Mouse (Mus musculus) neural tube, embryonic 12.5 days (tissue): ENCODE results near the gene Dcps. TPM values are rescaled to one million over a fixed set of nuclear protein-coding genes. Genes with fewer than 3 reads are reported as not detected.

Experiments used
- ATAC-seq: fragments of 200-750 bp; cut with Nextera tagmentation; 2 replicates; pipeline ENCODE4 v1.8.0; 2017; ENCODE audit warnings: low read depth, mild to moderate bottlenecking, moderate TSS enrichment, moderate library complexity; ENCODE audit not compliant: low FRiP score
- H3K27ac ChIP-seq: fragments of 300-500 bp; sonication (generic); 2 replicates; pipeline ENCODE4 v1.5.1; 2016
- H3K27me3 ChIP-seq: fragments of 300-500 bp; sonication (generic); replicated peaks from 2 replicates; pipeline ENCODE4 v1.6.1; 2016; ENCODE audit warnings: mild to moderate bottlenecking
- H3K36me3 ChIP-seq: fragments of 300-500 bp; sonication (generic); 2 replicates; pipeline ENCODE4 v1.6.1; 2016; ENCODE audit warnings: mild to moderate bottlenecking
- H3K4me1 ChIP-seq: fragments of 300-500 bp; sonication (generic); 2 replicates; pipeline ENCODE4 v1.6.1; 2016
- H3K4me2 ChIP-seq: fragments of 300-500 bp; sonication (generic); replicated peaks from 2 replicates; pipeline ENCODE4 v1.6.1; 2016; ENCODE audit warnings: mild to moderate bottlenecking
- H3K4me3 ChIP-seq: fragments of 300-500 bp; sonication (generic); 2 replicates; pipeline ENCODE4 v1.5.1; 2016
- H3K9ac ChIP-seq: fragments of 300-500 bp; sonication (generic); 2 replicates; pipeline ENCODE4 v1.6.1; 2016; ENCODE audit warnings: mild to moderate bottlenecking
- H3K9me3 ChIP-seq: fragments of 300-500 bp; sonication (generic); 2 replicates; pipeline ENCODE4 v1.6.1; 2016; ENCODE audit warnings: mild to moderate bottlenecking
- WGBS: fragments of 180-500 bp; shearing (Covaris S2); methylation state at CpG from one replicate; pipeline ENCODE4 v1.1.7; 2016; 5-methylcytosine and 5-hydroxymethylcytosine counted together
- polyA plus RNA-seq: library from polyadenylated mRNA; unstranded; fragments of >200 nt; fragmentation: Nextera tagmentation; extraction: Ambion mirVana; gene quantifications from 2 replicates; pipeline ENCODE4 v1.2.1, GENCODE M21; 2016

The Dcps gene
- polyA plus RNA-seq, 1 experiment from 2014 or later, result 71.7 TPM

DNA sequence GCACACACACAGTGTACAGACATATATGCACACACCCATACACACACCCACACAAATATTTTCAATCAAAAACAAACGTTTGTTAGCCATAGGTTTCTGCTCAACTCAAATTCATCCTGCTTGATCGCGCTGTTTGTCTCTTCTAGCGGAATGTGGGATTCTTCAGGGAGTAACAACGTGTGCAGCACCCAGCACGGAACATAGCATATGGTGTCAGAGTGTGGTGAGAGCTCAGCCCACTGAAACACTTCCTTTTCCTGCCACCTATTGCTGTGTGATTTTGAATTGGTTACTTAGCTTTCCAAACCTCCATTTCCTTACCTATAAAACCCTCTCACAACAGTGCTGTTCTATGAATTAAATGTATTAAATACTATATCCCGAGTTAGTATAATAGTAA, 5.8 kb downstream of the Dcps start:
- Histone ChIP-seq H3K9me3 (no peaks in the 10 kb centered on the region), H3K27me3 (no peaks in the 10 kb centered on the region), H3K27ac (no peak overlapping the region), H3K9ac (no peak overlapping the region), H3K4me3 (no peak overlapping the region), H3K4me2 (no peak overlapping the region), H3K36me3 (peaks cover 10% of the 10 kb centered on the region), H3K4me1 (peaks cover 17% of the 10 kb centered on the region; the same call in 1 of the 2 replicates)
- WGBS, result 90% methylated on average over 7 of the region's 7 CpGs
- no peak for ATAC-seq

DNA sequence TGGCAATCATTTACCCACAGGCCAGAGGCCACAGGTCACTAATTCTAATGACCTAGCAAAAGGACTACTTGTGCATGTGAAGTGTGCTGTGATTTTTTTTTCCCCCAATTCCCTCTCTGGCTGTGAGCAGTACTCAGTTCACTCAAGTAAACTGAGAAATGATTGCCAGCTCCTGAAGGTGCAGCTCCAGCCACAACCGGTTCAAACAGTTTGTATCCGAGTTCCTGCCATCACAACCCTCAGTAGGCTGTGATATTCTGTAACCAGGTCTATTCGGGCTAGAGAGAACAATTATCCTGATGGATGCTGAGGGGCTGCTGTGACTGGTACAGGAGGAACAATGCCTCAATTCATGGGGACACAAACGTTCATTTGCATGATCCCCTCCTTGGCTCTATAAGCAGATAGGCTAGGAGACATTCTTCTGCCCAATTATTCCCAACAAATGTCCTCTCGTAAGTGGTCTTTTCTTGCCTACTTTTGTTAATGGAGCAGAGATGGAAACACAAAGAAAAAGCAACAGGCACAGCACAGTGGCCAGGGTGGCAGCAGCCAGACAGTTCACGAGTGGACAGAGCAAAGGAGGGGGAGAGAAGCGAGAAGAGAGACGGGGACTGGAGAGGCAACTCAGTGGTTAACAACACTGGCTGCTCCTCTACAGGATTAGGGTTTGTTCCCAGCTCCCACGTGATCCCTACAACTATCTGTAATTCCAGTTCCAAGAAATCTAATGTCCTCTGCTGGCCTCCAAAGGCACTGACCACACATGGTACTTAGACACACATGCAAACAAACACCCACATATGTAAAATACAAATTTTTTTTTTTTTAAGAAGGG, 8.8 kb downstream of the Dcps start:
- Histone ChIP-seq H3K4me1 (peaks cover 9% of the 10 kb centered on the region; the same call in 1 of the 2 replicates), H3K9ac (no peak overlapping the region), H3K36me3 (peaks cover 13% of the 10 kb centered on the region), H3K9me3 (no peaks in the 10 kb centered on the region), H3K4me2 (peak overlapping the region; percentile 18; the same call in 1 of the 2 replicates), H3K4me3 (no peak overlapping the region), H3K27ac (no peak overlapping the region), H3K27me3 (no peaks in the 10 kb centered on the region)
- ATAC-seq, result peak; percentile 65
- WGBS, result 23% methylated on average over 9 of the region's 9 CpGs

DNA sequence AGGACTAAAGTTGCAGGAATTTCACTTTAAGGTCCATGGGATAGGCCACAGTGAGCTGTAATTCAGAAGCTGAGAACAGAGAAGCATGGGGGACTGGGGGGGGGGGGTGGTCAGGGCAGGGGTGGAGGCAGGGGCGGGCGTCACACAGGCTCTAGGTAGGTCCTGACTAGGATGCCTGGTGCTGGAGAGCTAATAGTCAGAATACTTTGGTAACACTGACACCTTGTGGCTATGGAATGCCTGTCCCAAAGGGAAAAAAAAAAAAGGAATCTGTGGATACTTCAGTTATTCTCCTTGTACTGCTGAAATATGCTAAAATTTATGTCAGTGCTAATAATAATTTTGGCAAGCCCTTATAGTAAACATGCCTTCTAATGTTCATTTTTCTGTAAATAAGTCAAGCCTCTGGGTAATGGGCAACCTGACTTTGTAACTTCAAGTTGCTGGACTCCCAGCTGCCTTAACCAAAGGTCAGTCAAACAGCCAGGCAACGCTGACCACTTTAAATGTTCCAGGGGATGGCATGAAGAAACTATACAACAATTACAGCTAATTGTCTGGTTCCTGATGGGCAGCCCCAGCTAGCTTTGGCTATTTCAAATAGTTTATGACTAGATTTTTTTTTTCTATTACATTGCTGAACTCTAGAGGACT, 9.6 kb downstream of the Dcps start:
- Histone ChIP-seq H3K27ac (no peak overlapping the region), H3K4me3 (no peak overlapping the region), H3K4me1 (peaks cover 9% of the 10 kb centered on the region; the same call in 1 of the 2 replicates), H3K36me3 (peaks cover 13% of the 10 kb centered on the region), H3K27me3 (no peaks in the 10 kb centered on the region), H3K4me2 (no peak overlapping the region), H3K9me3 (no peaks in the 10 kb centered on the region), H3K9ac (no peak overlapping the region)
- WGBS, result 40% methylated on average over 3 of the region's 3 CpGs
- peak; percentile 42; the same call in 1 of the 2 replicates for ATAC-seq

DNA sequence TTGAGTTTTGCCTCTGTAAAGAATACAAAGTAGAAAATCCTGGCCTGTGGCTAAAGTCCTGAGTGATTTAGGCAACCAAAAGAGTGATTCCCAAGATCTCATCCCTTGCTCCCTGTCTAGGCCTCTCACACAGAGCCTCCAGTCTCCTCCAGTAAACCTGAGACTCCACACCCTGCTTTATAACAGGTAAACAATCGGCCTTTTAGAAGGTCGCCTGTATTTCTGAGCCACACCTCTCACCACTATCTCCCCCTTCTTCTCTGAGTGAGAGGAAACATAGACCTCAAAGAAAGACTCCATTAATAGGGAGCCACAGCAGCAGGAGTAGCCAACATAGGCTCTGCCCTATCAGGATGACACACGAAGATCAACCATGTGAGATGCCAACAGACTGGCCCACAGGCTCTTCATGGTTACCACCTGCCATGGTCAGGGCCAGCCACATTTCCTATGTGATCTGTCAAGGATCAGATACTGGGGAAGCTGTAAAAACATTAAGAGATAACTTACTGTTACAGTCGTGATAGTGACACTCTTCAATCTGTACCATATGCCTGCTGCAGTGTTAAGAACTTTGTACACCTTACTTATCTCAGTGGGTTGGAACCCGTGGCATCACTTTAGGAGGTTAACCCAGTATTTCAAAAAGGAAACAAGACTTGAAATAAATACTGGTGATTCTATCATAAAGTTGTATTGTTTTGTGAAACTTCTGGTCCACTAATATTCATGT, 11.6 kb downstream of the Dcps start:
- H3K4me1 ChIP-seq, result peaks cover 9% of the 10 kb centered on the region; the same call in 1 of the 2 replicates
- H3K4me2 ChIP-seq, result no peak overlapping the region
- 88% methylated on average over 5 of the region's 5 CpGs for WGBS
- no peaks in the 10 kb centered on the region for H3K27me3 ChIP-seq
- no peak overlapping the region for H3K27ac ChIP-seq
- ATAC-seq, result no peak
- no peak overlapping the region for H3K4me3 ChIP-seq
- 0 out of 2 replicates have a peak, but pooled peaks cover 3% of the 10 kb centered on the region for H3K36me3 ChIP-seq
- H3K9me3 ChIP-seq, result no peaks in the 10 kb centered on the region
- no peak overlapping the region for H3K9ac ChIP-seq

DNA sequence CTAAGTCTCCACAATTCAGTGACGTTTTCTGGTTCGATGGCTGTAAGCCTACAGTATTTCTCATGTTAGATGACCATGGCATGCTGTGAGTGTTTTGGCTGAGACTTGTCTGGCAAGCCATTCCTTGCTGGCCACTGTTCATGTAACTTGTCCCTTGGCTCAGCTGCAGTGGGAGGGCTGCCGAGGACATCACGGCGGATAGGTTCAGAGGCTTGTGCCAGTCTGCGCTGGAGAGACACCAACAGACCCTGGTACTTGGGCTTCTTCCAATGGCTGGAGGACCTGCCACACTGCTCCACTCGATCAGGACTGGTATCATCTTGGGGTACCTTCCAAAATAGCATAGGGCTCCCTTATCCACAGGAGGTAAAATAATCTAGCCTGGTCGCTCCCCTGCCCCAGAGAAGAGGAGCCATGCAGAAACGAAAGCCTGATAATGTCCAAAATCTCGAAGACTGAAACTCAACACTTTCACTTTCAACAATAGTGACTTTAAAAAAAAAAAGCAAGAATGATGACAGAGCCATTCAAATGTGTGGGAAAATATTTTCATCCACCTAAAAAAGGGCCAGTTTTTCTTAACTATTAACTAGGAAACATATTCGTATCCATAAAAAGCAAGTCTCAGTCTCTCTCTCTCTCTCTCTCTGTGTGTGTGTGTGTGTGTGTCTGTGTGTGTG, 12.7 kb downstream of the Dcps start:
- H3K4me2 ChIP-seq, result no peak overlapping the region

DNA sequence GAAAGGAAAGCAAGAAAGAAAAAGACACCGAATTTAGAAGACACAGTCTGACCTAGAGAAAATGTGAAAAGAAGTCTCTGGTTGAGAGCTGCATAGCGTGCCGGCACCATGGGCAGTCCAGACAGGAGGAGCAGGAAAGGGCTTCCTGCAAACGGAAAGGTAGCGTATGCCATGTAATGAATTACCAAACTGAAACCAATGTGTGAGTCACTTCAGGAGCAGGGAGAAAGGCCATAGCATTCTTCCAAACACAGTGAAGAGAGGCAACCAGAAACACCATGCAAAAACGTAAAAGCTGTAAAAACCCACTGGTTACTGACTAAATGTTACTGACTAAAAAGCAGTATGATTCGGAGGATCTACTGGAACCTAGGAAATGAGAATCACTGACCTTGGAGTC, 14.1 kb downstream of the Dcps start:
- H3K4me2 ChIP-seq, result no peak overlapping the region
- H3K36me3 ChIP-seq, result 0 out of 2 replicates have a peak, but pooled peaks cover 3% of the 10 kb centered on the region
- 88% methylated on average over 7 of the region's 7 CpGs for WGBS
- H3K4me1 ChIP-seq, result no peaks in the 10 kb centered on the region
- no peaks in the 10 kb centered on the region for H3K27me3 ChIP-seq
- no peak overlapping the region for H3K4me3 ChIP-seq
- no peak overlapping the region for H3K9ac ChIP-seq
- H3K27ac ChIP-seq, result no peak overlapping the region
- no peaks in the 10 kb centered on the region for H3K9me3 ChIP-seq
- ATAC-seq, result no peak

More for the DNA sequence above, 12.7 kb downstream of the Dcps start:
- Histone ChIP-seq H3K4me1 (peaks cover 9% of the 10 kb centered on the region; the same call in 1 of the 2 replicates), H3K4me3 (no peak overlapping the region), H3K27ac (no peak overlapping the region), H3K36me3 (0 out of 2 replicates have a peak, but pooled peaks cover 3% of the 10 kb centered on the region), H3K9ac (no peak overlapping the region), H3K27me3 (no peaks in the 10 kb centered on the region), H3K9me3 (no peaks in the 10 kb centered on the region)
- no peak for ATAC-seq
- WGBS, result 95% methylated on average over 11 of the region's 11 CpGs

DNA sequence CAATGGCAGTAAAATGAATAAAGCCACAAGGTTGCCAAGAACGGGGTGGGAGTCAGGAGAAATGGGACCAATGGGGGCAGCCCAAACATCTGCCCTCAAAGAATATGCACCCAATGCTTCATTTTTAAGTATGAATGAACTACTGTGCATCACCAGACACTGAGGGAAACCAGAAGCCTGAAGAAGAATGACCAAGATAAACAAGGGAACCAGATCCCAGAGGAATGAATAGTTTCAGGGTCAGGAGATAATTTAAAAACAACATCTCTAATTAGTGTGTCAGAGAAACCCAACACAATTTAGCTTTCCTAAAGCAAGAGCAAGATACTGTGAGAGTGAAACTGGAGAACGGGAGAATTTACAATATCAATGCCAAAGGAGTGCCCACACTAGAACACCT, 15.2 kb downstream of the Dcps start:
- H3K27ac ChIP-seq, result no peak overlapping the region
- 0 out of 2 replicates have a peak, but pooled peaks cover 3% of the 10 kb centered on the region for H3K36me3 ChIP-seq
- WGBS, result 88% methylated on average over 2 of the region's 2 CpGs
- no peaks in the 10 kb centered on the region for H3K4me1 ChIP-seq
- H3K9ac ChIP-seq, result no peak overlapping the region
- H3K4me2 ChIP-seq, result no peak overlapping the region
- no peak overlapping the region for H3K4me3 ChIP-seq
- no peak for ATAC-seq
- H3K27me3 ChIP-seq, result no peaks in the 10 kb centered on the region
- H3K9me3 ChIP-seq, result no peaks in the 10 kb centered on the region

DNA sequence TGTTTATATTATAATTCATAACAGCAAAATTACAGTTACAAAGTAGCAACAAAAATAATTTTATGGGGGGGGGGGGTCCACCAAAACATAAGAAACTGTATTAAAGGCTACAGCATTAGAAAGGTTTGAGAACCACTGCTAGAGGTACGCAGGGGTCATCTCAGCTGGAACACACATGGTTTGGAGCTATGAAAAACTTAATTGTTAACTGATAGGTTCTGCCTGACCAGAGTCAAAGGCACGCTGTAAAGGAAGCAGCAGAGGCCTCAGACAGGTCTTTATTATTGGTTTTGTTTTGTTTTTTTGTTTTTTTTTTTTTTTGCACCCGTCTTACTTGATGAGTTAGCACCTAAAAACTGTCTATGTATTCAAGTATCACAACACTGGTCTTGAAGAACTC, 17.4 kb downstream of the Dcps start:
- no peak overlapping the region for H3K4me3 ChIP-seq
- WGBS, result 81% methylated on average over 3 of the region's 3 CpGs
- no peak overlapping the region for H3K27ac ChIP-seq
- H3K9me3 ChIP-seq, result no peaks in the 10 kb centered on the region
- no peak for ATAC-seq
- H3K9ac ChIP-seq, result no peak overlapping the region
- no peak overlapping the region for H3K4me2 ChIP-seq
- H3K36me3 ChIP-seq, result 0 out of 2 replicates have a peak, but pooled peaks cover 3% of the 10 kb centered on the region
- H3K4me1 ChIP-seq, result no peaks in the 10 kb centered on the region
- H3K27me3 ChIP-seq, result no peaks in the 10 kb centered on the region

DNA sequence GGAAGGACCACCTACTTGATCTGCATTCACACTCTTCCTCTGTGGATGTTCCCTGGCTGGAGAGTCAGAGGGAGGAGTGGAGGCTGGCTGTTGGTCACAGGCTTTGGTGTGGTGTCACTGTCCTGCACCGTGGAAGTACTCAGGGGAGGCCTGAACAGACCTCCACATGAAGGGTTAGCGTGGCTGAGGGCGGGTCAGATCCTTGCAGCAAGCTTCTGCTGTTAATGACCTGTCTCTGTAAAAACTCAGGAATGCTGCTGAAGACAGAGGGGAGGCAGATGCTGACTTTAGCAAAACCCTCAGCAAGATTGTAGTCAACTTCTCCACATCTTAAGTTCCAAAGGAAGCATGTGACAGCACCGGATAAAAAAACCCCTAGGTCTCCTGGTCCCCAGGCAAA, 19.0 kb downstream of the Dcps start:
- H3K27ac ChIP-seq, result no peak overlapping the region
- ATAC-seq, result no peak
- WGBS, result 86% methylated on average over 4 of the region's 4 CpGs
- no peak overlapping the region for H3K4me2 ChIP-seq
- no peaks in the 10 kb centered on the region for H3K27me3 ChIP-seq
- H3K9me3 ChIP-seq, result no peaks in the 10 kb centered on the region
- H3K4me3 ChIP-seq, result no peak overlapping the region
- H3K9ac ChIP-seq, result no peak overlapping the region
- H3K4me1 ChIP-seq, result no peaks in the 10 kb centered on the region
- no peaks in the 10 kb centered on the region for H3K36me3 ChIP-seq

DNA sequence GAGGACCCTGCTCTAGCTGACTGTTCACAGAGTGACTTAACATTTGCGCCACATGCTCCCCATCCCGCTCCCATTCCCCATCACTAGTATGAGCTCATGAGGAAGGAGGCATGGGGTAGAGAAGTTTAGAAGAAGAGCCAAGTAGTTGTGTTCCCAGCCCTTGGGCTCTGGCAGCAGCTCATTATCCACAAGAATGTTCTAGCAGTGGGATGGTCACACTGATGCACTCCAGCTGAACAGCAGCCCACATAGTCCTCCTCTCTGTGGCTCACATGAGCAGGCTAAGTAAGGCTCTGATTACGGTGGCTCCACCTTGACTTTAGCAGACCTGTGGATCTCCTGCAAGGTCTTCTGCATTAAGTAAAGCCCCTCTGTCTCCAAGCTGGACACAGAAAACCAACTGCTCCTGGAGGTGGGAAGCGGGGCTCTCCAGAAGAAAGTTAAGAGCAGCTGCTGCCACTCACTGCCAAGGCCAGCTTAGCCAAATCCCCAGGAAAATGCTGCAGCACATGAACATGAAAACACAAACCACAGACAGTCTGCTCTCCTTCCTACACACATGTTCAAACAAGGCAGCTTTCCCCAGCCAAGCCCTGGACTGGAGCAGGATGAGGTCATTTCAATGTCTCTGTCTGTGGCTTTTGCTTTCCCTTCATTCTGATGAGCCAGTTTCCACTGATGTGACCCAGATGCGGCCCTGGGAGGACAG, 19.7 kb downstream of the Dcps start:
- H3K9me3 ChIP-seq, result no peaks in the 10 kb centered on the region
- ATAC-seq, result no peak

DNA sequence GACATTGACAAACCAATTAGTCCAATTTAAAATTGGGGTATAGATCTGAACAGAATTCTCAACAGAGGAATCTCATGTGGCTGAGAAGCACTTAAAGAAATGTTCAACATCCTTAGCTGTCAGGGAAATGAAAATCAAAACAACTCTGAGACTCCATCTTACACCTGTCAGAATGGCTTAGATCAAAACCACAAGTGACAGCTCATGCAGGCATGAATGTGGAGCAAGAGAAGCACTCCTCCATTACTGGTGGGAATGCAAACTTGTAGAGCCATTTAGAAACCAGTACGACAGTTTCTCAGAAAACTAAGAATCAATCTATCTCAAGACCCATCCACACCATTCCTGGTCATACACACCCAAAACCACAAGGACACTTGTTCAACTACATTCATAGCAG, 22.9 kb downstream of the Dcps start:
- 91% methylated on average over 1 of the region's 1 CpGs for WGBS
- no peak for ATAC-seq

More for the DNA sequence above, 19.7 kb downstream of the Dcps start:
- Histone ChIP-seq H3K36me3 (no peaks in the 10 kb centered on the region), H3K4me2 (no peak overlapping the region), H3K4me1 (no peaks in the 10 kb centered on the region), H3K27me3 (no peaks in the 10 kb centered on the region), H3K4me3 (no peak overlapping the region), H3K27ac (no peak overlapping the region), H3K9ac (no peak overlapping the region)
- WGBS, result 98% methylated on average over 5 of the region's 5 CpGs

More for the DNA sequence above, 22.9 kb downstream of the Dcps start:
- H3K4me2 ChIP-seq, result no peak overlapping the region
- H3K4me1 ChIP-seq, result no peaks in the 10 kb centered on the region
- H3K36me3 ChIP-seq, result no peaks in the 10 kb centered on the region
- no peaks in the 10 kb centered on the region for H3K9me3 ChIP-seq
- no peak overlapping the region for H3K9ac ChIP-seq
- no peak overlapping the region for H3K4me3 ChIP-seq
- H3K27ac ChIP-seq, result no peak overlapping the region
- no peaks in the 10 kb centered on the region for H3K27me3 ChIP-seq
